Mouse (Mus musculus): ENCODE results near the gene Gnb1. TPM values are rescaled to one million over a fixed set of nuclear protein-coding genes. Genes with fewer than 3 reads are reported as not detected.

Gnb1 gene
- polyA plus RNA-seq, 2 experiments from 2014 or later: 291 TPM

- ATAC-seq: no peak
Observed at GRCm38 (mm10) chr4:155580420-155580819, 89.3 kb downstream of the Gnb1 start.

- peak; percentile 34 for ATAC-seq
Observed at GRCm38 (mm10) chr4:155582279-155582905, 91.2 kb downstream of the Gnb1 start.

- no peak for ATAC-seq
Observed at GRCm38 (mm10) chr4:155589356-155589755, 98.2 kb downstream of the Gnb1 start.

DNA sequence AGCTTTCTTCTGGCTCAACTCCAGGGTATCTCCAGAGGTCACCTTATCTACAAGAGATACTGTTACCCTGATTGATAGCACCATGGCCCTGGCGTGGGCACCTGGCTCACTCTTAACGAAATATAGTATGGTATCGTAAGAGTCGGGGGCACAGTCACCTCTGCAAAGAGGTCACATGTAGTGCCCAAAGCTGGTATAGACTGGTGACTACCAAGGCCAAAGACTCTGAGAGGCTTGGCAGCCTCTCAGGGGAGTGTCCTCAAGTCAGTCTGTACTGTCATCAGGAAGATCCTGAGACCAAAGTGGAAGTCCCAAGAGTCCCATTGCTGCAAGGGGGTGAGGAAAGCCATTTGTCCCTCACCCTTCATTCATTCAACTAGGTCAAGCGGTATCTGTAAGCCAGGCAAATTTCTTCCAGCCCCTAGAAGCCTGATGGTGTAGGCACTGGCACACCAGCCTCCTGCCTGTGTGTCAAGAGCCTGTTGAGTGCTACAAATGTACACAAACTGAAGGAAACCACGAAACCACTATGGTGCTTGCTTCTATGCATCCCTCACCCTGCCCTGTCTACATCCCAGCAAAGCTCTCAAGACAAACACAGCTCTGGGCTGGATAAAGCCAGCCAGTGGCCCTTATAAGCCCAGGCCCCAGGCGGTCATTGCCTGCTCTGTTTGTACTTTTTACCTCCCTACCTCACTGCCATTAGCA, 100.0 kb downstream of the Gnb1 start:
- no peak for ATAC-seq

- ATAC-seq: no peak
Observed at GRCm38 (mm10) chr4:155593780-155594179, 102.6 kb downstream of the Gnb1 start.

- no peak for ATAC-seq
Observed at GRCm38 (mm10) chr4:155595777-155596176, 104.6 kb downstream of the Gnb1 start.

- no peak for ATAC-seq
Observed at GRCm38 (mm10) chr4:155596606-155597005, 105.4 kb downstream of the Gnb1 start.

DNA sequence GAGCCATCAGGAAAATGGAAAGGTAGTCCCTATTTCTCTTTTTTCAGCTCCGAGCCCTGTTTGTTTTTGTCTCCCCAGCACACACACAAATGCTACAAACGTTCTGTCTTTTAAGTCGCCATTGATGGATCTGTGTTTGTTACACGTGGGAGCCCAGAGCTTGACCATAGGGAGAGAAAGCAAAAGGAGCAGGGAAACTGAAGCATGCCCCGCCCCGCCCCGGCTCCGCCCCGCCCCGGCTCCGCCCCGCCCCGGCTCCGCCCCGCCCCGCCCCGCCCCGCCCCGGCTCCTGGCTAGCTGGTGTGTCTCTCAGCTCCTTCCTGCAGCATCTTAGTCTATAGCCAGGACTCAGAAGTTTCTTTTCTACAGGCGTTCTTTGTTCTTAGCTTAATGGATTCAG, 107.4 kb downstream of the Gnb1 start:
- no peak for ATAC-seq

GRCm38 (mm10) chr4:155599901-155600825, 109.0 kb downstream of the Gnb1 start:
- ATAC-seq: no peak

DNA sequence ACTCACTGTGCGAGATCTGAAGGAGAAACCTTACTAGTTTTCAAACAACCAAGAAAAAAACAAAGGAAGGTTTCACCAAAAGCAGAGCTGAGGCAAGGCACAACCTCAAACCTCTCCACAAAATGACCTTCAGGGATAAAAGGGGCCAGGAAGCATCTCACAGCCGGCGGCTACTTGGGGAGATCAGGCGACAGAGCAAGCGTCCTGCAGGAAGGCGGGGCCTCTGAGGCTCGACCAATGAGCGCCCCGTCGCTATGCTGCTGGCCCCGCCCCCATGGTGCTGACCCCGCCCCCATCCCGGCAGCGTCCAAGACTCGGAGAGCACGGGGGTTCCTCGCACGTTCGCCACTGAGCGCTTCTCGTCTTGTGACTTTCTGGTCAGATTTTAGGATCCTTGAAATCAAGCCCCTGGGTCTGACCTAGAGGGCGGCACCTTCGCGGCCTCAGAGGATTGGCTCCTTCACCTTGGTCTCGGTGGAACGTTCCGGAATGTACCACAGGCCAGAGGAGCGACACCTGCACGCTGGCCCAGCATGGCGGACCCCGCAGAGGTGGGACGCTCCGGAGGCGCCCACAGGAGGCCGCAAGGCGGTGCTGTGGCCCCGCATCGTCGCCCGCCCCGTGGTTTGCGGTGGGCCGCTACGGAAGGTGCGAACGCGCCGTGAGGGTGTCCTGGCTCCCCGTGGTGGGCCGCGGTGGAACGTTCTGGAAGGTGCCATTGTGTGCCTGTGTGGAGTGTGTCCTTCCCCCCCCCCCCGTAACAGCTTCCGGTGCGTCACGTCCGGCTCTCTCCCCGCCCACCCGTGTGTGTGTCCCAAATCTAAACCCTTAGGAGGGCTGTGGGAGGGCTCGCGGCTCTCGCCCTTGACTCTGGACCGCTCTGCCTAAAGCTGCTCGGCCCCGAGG, 110.2 kb downstream of the Gnb1 start, which contains the start of gene Slc35e2:
Gene Slc35e2 (plus strand): TSS at position 326 of the 906 bp plus-strand sequence.
- ATAC-seq: peak; percentile 81

DNA sequence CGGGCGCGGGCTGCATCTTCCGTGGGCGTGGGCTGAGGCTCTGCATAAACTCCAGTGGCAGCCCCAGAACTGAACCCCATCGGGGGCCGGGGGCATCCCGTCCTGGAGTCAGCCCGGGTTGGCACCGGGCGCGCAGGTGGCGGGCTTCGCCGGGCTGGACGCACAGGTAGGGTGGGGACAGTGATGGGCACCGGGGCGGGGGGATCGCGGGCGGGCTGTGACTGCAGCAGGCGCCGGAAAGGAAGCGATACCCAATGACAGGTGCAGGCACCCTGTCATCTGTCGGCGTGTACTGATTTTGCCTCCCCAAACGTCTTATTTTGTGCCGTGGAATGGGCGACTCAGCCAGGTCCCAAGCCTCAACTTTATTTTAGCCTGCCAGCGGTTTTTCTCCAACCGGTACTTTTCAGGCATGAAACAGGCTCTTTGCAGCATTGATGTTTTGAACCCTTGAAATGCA, 110.9 kb downstream of the Gnb1 start:
- ATAC-seq: peak; percentile 18

- ATAC-seq: no peak
Observed at GRCm38 (mm10) chr4:155602753-155603152, 111.6 kb downstream of the Gnb1 start.

DNA sequence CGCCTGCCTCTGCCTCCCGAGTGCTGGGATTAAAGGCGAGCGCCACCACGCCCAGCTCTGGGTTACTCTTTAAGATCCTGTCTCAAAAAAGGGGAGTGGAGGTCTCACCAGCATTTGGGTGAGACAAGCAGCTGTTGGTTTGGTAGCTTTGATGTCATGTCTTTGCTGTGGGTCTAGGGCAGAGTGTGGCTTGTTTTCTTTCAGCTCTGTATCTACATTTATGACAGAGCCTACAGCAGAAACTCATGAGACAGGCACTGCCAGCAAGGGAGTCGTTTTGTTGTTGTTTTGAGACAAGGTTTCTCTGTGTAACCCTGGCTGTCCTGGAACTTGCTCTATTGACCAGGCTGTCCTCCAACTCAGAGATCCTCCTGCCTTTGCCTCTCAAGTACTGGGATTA, 112.6 kb downstream of the Gnb1 start:
- no peak for ATAC-seq

DNA sequence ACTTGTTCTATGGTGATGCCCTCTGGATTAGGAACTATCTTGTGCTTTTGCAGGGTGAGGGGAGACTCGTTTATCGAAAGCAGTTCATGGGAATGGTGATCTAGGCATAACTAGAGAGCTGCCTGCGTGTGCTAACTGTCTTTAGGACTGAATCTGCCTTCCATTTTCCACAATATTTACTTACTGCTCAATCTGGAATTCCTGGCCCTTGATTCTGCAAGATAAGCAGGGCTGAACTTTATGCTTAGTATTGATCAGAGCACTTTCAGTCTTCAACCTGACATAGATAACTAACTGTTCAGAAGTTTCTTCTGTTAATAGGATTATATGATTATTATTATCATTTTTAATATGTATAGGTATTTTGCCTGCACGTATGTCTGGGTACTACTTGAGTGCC, 114.0 kb downstream of the Gnb1 start:
- ATAC-seq: no peak

- no peak for ATAC-seq
Observed at GRCm38 (mm10) chr4:155606825-155607224, 115.7 kb downstream of the Gnb1 start.

Other genes starting within 250 kb of the Gnb1 start
- gene Faap20, start 241.6 kb upstream of the Gnb1 start, polyA plus RNA-seq (2017; shearing (Covaris generic)): 10 to 100 TPM; 50.4 to 58.5 TPM
- gene Prkcz, start 130.0 kb upstream of the Gnb1 start, polyA plus RNA-seq (2017; shearing (Covaris generic)): 10 to 100 TPM in 1 of 2 experiments, 1 to 10 TPM in 1; 9.0 to 12.2 TPM
- gene Gabrd, start 93.2 kb upstream of the Gnb1 start, polyA plus RNA-seq (2017; shearing (Covaris generic)): 1 to 10 TPM; 1.6 to 2.4 TPM
- gene Cfap74, start 82.2 kb upstream of the Gnb1 start, polyA plus RNA-seq (2017; shearing (Covaris generic)): 1 to 10 TPM; 3.8 to 4.4 TPM
- not detected for gene Tmem52, start 22.2 kb upstream of the Gnb1 start, polyA plus RNA-seq (2017; shearing (Covaris generic))
- 10 to 100 TPM; 64.7 to 81.5 TPM for gene Nadk, start 71.0 kb downstream of the Gnb1 start, polyA plus RNA-seq (2017; shearing (Covaris generic))
- gene Slc35e2, start 110.1 kb downstream of the Gnb1 start, polyA plus RNA-seq (2017; shearing (Covaris generic)): 1 to 10 TPM; 9.1 to 9.7 TPM
- gene Cdk11b, start 133.5 kb downstream of the Gnb1 start, polyA plus RNA-seq (2017; shearing (Covaris generic)): 100 to 1,000 TPM; 121 to 144 TPM
- not detected for gene Gm10563, start 154.0 kb downstream of the Gnb1 start, polyA plus RNA-seq (2017; shearing (Covaris generic))
- not detected for gene Mmp23, start 162.0 kb downstream of the Gnb1 start, polyA plus RNA-seq (2017; shearing (Covaris generic))
- 1 to 10 TPM; 4.8 to 5.1 TPM for gene Mib2, start 177.8 kb downstream of the Gnb1 start, polyA plus RNA-seq (2017; shearing (Covaris generic))
- 1 to 10 TPM in 1 of 2 experiments, under 1 TPM in 1; 0.59 to 1.4 TPM for gene Fndc10, start 203.0 kb downstream of the Gnb1 start, polyA plus RNA-seq (2017; shearing (Covaris generic))
- 100 to 1,000 TPM; 153 to 164 TPM for gene Ssu72, start 213.4 kb downstream of the Gnb1 start, polyA plus RNA-seq (2017; shearing (Covaris generic))
- gene Tmem240, start 243.4 kb downstream of the Gnb1 start, polyA plus RNA-seq (2017; shearing (Covaris generic)): under 1 TPM in 1 of 2 experiments, not detected in 1; 0.24 TPM